Mouse (Mus musculus): Measurements from ENCODE around the gene Bcar3. TPM values are rescaled to one million over a fixed set of nuclear protein-coding genes. Genes with fewer than 3 reads are reported as not detected.

The Bcar3 gene
- polyA plus RNA-seq (2015; fragmentation: Nextera tagmentation; extraction: Ambion mirVana) = 4.2 and 4.5 TPM in 2 replicates

GRCm38 (mm10) chr3:122293954-122294850 lies at the start of gene Bcar3:
TSS of gene Bcar3 (plus strand) at chr3:122294136.
- H3K4me2 ChIP-seq (ENCODE audit: low read depth, low read length) = peak within 1 kb of the TSS; percentile 91
- no peaks in the 10 kb centered on the region for H3K36me3 ChIP-seq (ENCODE audit: control insufficient read depth, insufficient read depth)
- H3K27me3 ChIP-seq (ENCODE audit: control insufficient read depth, insufficient read depth, low read length) = no peaks in the 10 kb centered on the region
- peaks cover 15% of the 10 kb centered on the region for H3K4me1 ChIP-seq (ENCODE audit: control insufficient read depth, insufficient read depth, low read length)
- H3K9me3 ChIP-seq (replicated peaks; ENCODE audit: control insufficient read depth, low read length) = no peaks in the 10 kb centered on the region
- H3K9ac ChIP-seq (ENCODE audit: low read length) = peak within 1 kb of the TSS; percentile 92
- H3K27ac ChIP-seq (ENCODE audit: low read length) = peak within 1 kb of the TSS; percentile 95
- peak within 1 kb of the TSS; percentile 90 for H3K4me3 ChIP-seq (ENCODE audit: low read length)
- peak; percentile 37 for ATAC-seq (replicated peaks; ENCODE audit: extremely low read depth, insufficient read depth, low FRiP score)
- WGBS = 8% methylated on average over 37 of the region's 37 CpGs

GRCm38 (mm10) chr3:122244759-122245158 lies 49.2 kb upstream of the Bcar3 start:
- Histone ChIP-seq H3K9ac (ENCODE audit: low read length) (peak overlapping the region; percentile 54; the same call in 1 of the 2 replicates), H3K4me2 (ENCODE audit: low read depth, low read length) (peak overlapping the region; percentile 60), H3K27ac (ENCODE audit: low read length) (peak overlapping the region; percentile 11; the same call in 1 of the 2 replicates), H3K9me3 (replicated peaks; ENCODE audit: control insufficient read depth, low read length) (no peaks in the 10 kb centered on the region), H3K36me3 (ENCODE audit: control insufficient read depth, insufficient read depth) (no peaks in the 10 kb centered on the region), H3K27me3 (ENCODE audit: control insufficient read depth, insufficient read depth, low read length) (no peaks in the 10 kb centered on the region), H3K4me1 (ENCODE audit: control insufficient read depth, insufficient read depth, low read length) (peaks cover 15% of the 10 kb centered on the region), H3K4me3 (ENCODE audit: low read length) (peak overlapping the region; percentile 95)
- 56% methylated on average over 6 of the region's 6 CpGs for WGBS
- ATAC-seq (replicated peaks; ENCODE audit: extremely low read depth, insufficient read depth, low FRiP score) = no peak

GRCm38 (mm10) chr3:122245215-122245877 lies 48.6 kb upstream of the Bcar3 start, which contains the start of gene Gclm:
TSS of gene Gclm (plus strand) at chr3:122245557.
- WGBS = 0% methylated on average over 78 of the region's 90 CpGs
- peak; percentile 96 for ATAC-seq (replicated peaks; ENCODE audit: extremely low read depth, insufficient read depth, low FRiP score)
- Histone ChIP-seq H3K4me1 (ENCODE audit: control insufficient read depth, insufficient read depth, low read length) (peaks cover 15% of the 10 kb centered on the region), H3K27me3 (ENCODE audit: control insufficient read depth, insufficient read depth, low read length) (no peaks in the 10 kb centered on the region), H3K27ac (ENCODE audit: low read length) (peak within 1 kb of the TSS; percentile 94), H3K4me3 (ENCODE audit: low read length) (peak within 1 kb of the TSS; percentile 95), H3K9ac (ENCODE audit: low read length) (peak within 1 kb of the TSS; percentile 94), H3K36me3 (ENCODE audit: control insufficient read depth, insufficient read depth) (no peaks in the 10 kb centered on the region), H3K4me2 (ENCODE audit: low read depth, low read length) (peak within 1 kb of the TSS; percentile 66), H3K9me3 (replicated peaks; ENCODE audit: control insufficient read depth, low read length) (no peaks in the 10 kb centered on the region)

GRCm38 (mm10) chr3:122245878-122246332 lies 48.0 kb upstream of the Bcar3 start:
- peak overlapping the region; percentile 95 for H3K4me3 ChIP-seq (ENCODE audit: low read length)
- WGBS = under 1% methylated on average over 46 of the region's 50 CpGs
- peak; percentile 43 for ATAC-seq (replicated peaks; ENCODE audit: extremely low read depth, insufficient read depth, low FRiP score)

GRCm38 (mm10) chr3:122246406-122246805 lies 47.5 kb upstream of the Bcar3 start:
- peak overlapping the region; percentile 12 for H3K27ac ChIP-seq (ENCODE audit: low read length)
- no peaks in the 10 kb centered on the region for H3K36me3 ChIP-seq (ENCODE audit: control insufficient read depth, insufficient read depth)
- H3K9ac ChIP-seq (ENCODE audit: low read length) = peak overlapping the region; percentile 94
- no peaks in the 10 kb centered on the region for H3K9me3 ChIP-seq (replicated peaks; ENCODE audit: control insufficient read depth, low read length)
- WGBS = 30% methylated on average over 6 of the region's 6 CpGs
- no peak for ATAC-seq (replicated peaks; ENCODE audit: extremely low read depth, insufficient read depth, low FRiP score)
- no peaks in the 10 kb centered on the region for H3K27me3 ChIP-seq (ENCODE audit: control insufficient read depth, insufficient read depth, low read length)
- peak overlapping the region; percentile 95 for H3K4me3 ChIP-seq (ENCODE audit: low read length)
- peak overlapping the region; percentile 66 for H3K4me2 ChIP-seq (ENCODE audit: low read depth, low read length)
- H3K4me1 ChIP-seq (ENCODE audit: control insufficient read depth, insufficient read depth, low read length) = peaks cover 15% of the 10 kb centered on the region

More at GRCm38 (mm10) chr3:122245878-122246332, 48.0 kb upstream of the Bcar3 start:
- H3K4me2 ChIP-seq (ENCODE audit: low read depth, low read length) = peak overlapping the region; percentile 66
- H3K27ac ChIP-seq (ENCODE audit: low read length) = peak overlapping the region; percentile 94
- no peaks in the 10 kb centered on the region for H3K27me3 ChIP-seq (ENCODE audit: control insufficient read depth, insufficient read depth, low read length)
- peak overlapping the region; percentile 94 for H3K9ac ChIP-seq (ENCODE audit: low read length)
- H3K36me3 ChIP-seq (ENCODE audit: control insufficient read depth, insufficient read depth) = no peaks in the 10 kb centered on the region
- no peaks in the 10 kb centered on the region for H3K9me3 ChIP-seq (replicated peaks; ENCODE audit: control insufficient read depth, low read length)
- peaks cover 15% of the 10 kb centered on the region for H3K4me1 ChIP-seq (ENCODE audit: control insufficient read depth, insufficient read depth, low read length)

- no peaks in the 10 kb centered on the region for H3K9me3 ChIP-seq (replicated peaks; ENCODE audit: control insufficient read depth, low read length)
- peak overlapping the region; percentile 20; the same call in 1 of the 2 replicates for H3K27ac ChIP-seq (ENCODE audit: low read length)
- no peak for ATAC-seq (replicated peaks; ENCODE audit: extremely low read depth, insufficient read depth, low FRiP score)
- peak overlapping the region; percentile 40 for H3K9ac ChIP-seq (ENCODE audit: low read length)
- H3K4me1 ChIP-seq (ENCODE audit: control insufficient read depth, insufficient read depth, low read length) = peaks cover 15% of the 10 kb centered on the region
- peak overlapping the region; percentile 66 for H3K4me2 ChIP-seq (ENCODE audit: low read depth, low read length)
- no peaks in the 10 kb centered on the region for H3K36me3 ChIP-seq (ENCODE audit: control insufficient read depth, insufficient read depth)
- no peaks in the 10 kb centered on the region for H3K27me3 ChIP-seq (ENCODE audit: control insufficient read depth, insufficient read depth, low read length)
- WGBS = 46% methylated on average over 12 of the region's 12 CpGs
- H3K4me3 ChIP-seq (ENCODE audit: low read length) = peak overlapping the region; percentile 24
These were observed 46.8 kb upstream of the Bcar3 start for GRCm38 (mm10) chr3:122246986-122247767.

GRCm38 (mm10) chr3:122247768-122248100 lies 46.2 kb upstream of the Bcar3 start:
- no peak overlapping the region for H3K27ac ChIP-seq (ENCODE audit: low read length)
- H3K4me2 ChIP-seq (ENCODE audit: low read depth, low read length) = no peak overlapping the region; the same call in 1 of the 2 replicates

GRCm38 (mm10) chr3:122252466-122253253 lies 41.3 kb upstream of the Bcar3 start:
- 43% methylated on average over 3 of the region's 3 CpGs for WGBS
- ATAC-seq (replicated peaks; ENCODE audit: extremely low read depth, insufficient read depth, low FRiP score) = no peak

More at GRCm38 (mm10) chr3:122247768-122248100, 46.2 kb upstream of the Bcar3 start:
- 89% methylated on average over 2 of the region's 2 CpGs for WGBS
- H3K36me3 ChIP-seq (ENCODE audit: control insufficient read depth, insufficient read depth) = no peaks in the 10 kb centered on the region
- no peaks in the 10 kb centered on the region for H3K9me3 ChIP-seq (replicated peaks; ENCODE audit: control insufficient read depth, low read length)
- peaks cover 15% of the 10 kb centered on the region for H3K4me1 ChIP-seq (ENCODE audit: control insufficient read depth, insufficient read depth, low read length)
- H3K4me3 ChIP-seq (ENCODE audit: low read length) = no peak overlapping the region
- ATAC-seq (replicated peaks; ENCODE audit: extremely low read depth, insufficient read depth, low FRiP score) = no peak
- no peaks in the 10 kb centered on the region for H3K27me3 ChIP-seq (ENCODE audit: control insufficient read depth, insufficient read depth, low read length)
- H3K9ac ChIP-seq (ENCODE audit: low read length) = no peak overlapping the region

More at GRCm38 (mm10) chr3:122252466-122253253, 41.3 kb upstream of the Bcar3 start:
- no peaks in the 10 kb centered on the region for H3K27me3 ChIP-seq (ENCODE audit: control insufficient read depth, insufficient read depth, low read length)
- no peaks in the 10 kb centered on the region for H3K9me3 ChIP-seq (replicated peaks; ENCODE audit: control insufficient read depth, low read length)
- H3K27ac ChIP-seq (ENCODE audit: low read length) = no peak overlapping the region
- H3K4me2 ChIP-seq (ENCODE audit: low read depth, low read length) = no peak overlapping the region
- H3K9ac ChIP-seq (ENCODE audit: low read length) = no peak overlapping the region
- H3K36me3 ChIP-seq (ENCODE audit: control insufficient read depth, insufficient read depth) = no peaks in the 10 kb centered on the region
- no peak overlapping the region for H3K4me3 ChIP-seq (ENCODE audit: low read length)
- no peaks in the 10 kb centered on the region; the same call in 1 of the 2 replicates for H3K4me1 ChIP-seq (ENCODE audit: control insufficient read depth, insufficient read depth, low read length)

Measured in heart, embryonic 16.5 days (tissue).